Mouse (Mus musculus) hindbrain, embryonic 15.5 days (tissue): ENCODE measurements around the gene Tec. TPM values are rescaled to one million over a fixed set of nuclear protein-coding genes. Genes with fewer than 3 reads are reported as not detected.

ENCODE experiments used
- ATAC-seq: fragments of 200-750 bp; cut with Nextera tagmentation; 2 replicates; pipeline ENCODE4 v1.8.0; 2017; ENCODE audit warnings: low read depth, moderate number of reproducible peaks, moderate TSS enrichment; ENCODE audit not compliant: low FRiP score
- H3K27ac ChIP-seq: fragments of 300-500 bp; sonication (generic); replicated peaks from 2 replicates; pipeline ENCODE4 v1.5.1; 2015; ENCODE audit warnings: mild to moderate bottlenecking, inconsistent platforms
- H3K27me3 ChIP-seq: fragments of 300-500 bp; sonication (generic); 2 replicates; pipeline ENCODE4 v1.6.1; 2015; ENCODE audit warnings: control low read depth, inconsistent platforms
- H3K36me3 ChIP-seq: fragments of 300-500 bp; sonication (generic); 2 replicates; pipeline ENCODE4 v1.6.1; 2015; ENCODE audit warnings: control low read depth, inconsistent platforms
- H3K4me1 ChIP-seq: fragments of 300-500 bp; sonication (generic); replicated peaks from 2 replicates; pipeline ENCODE4 v1.6.1; 2015; ENCODE audit warnings: control low read depth, inconsistent platforms
- H3K4me2 ChIP-seq: fragments of 300-500 bp; sonication (generic); 2 replicates; pipeline ENCODE4 v1.6.1; 2015; ENCODE audit warnings: moderate library complexity, mild to moderate bottlenecking, inconsistent platforms
- H3K4me3 ChIP-seq: fragments of 300-500 bp; sonication (generic); 2 replicates; pipeline ENCODE4 v1.5.1; 2015; ENCODE audit warnings: mild to moderate bottlenecking, inconsistent platforms
- H3K9ac ChIP-seq: fragments of 300-500 bp; sonication (generic); 2 replicates; pipeline ENCODE4 v1.6.1; 2015; ENCODE audit warnings: inconsistent platforms
- H3K9me3 ChIP-seq: fragments of 300-500 bp; sonication (generic); 2 replicates; pipeline ENCODE4 v1.6.1; 2016; ENCODE audit warnings: control low read depth, inconsistent platforms
- WGBS: fragments of 180-500 bp; shearing (Covaris S2); methylation state at CpG from one replicate; pipeline ENCODE4 v1.1.7; 2015; 5-methylcytosine and 5-hydroxymethylcytosine counted together
- polyA plus RNA-seq: library from polyadenylated mRNA; unstranded; fragments of >200 nt; fragmentation: Nextera tagmentation; extraction: Ambion mirVana; gene quantifications from 2 replicates; pipeline ENCODE4 v1.2.1, GENCODE M21; 2015

Gene Tec
- polyA plus RNA-seq, 1 experiment from 2014 or later: 8.8 TPM

DNA sequence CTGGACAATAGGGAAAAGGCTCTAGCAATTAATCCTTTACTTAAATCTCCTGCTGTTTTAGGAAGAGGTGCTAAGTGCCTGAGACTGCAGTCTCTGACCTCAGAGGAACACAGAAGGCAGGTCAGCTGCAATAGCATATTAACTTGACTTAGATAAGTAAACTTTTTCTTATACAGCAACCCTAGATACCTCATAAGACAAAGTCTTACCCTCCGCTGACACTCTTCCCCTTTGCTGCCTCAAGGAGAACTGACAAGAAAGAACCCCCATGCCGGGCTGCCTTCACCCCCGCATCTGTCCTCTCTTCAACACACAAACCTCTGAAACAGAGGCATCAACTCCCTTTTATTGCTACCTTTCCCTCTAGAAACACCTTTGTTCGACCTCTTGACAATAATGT is 76.9 kb downstream of the Tec start:
- no peaks in the 10 kb centered on the region for H3K9me3 ChIP-seq
- 0 out of 2 replicates have a peak, but pooled peaks cover 3% of the 10 kb centered on the region for H3K4me1 ChIP-seq
- no peak overlapping the region for H3K27ac ChIP-seq
- no peaks in the 10 kb centered on the region for H3K27me3 ChIP-seq
- 68% methylated on average over 4 of the region's 4 CpGs for whole genome bisulfite sequencing
- H3K9ac ChIP-seq: no peak overlapping the region
- H3K4me2 ChIP-seq: no peak overlapping the region
- no peak overlapping the region for H3K4me3 ChIP-seq
- H3K36me3 ChIP-seq: no peaks in the 10 kb centered on the region
- no peak for ATAC-seq

DNA sequence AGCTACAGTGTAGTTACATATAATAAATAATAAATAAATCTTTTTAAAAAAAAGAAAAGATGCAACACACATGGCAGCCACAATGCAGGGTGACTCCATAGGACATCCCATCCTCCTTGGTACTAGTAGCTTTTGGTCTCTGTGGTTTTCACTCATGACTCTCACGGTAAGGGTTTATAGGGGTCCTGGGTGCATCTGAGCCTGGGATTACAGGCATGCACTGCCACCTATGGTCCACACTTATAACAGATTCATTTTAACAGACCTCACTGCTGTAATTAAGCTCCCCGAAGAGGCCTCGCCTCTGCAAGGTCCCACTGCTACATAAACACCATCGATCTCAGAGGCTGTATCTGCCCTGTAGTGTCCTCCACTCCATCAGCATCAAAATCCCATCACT is 82.8 kb downstream of the Tec start:
- ATAC-seq: no peak
- Histone ChIP-seq H3K4me1 (no peaks in the 10 kb centered on the region), H3K4me3 (no peak overlapping the region), H3K4me2 (no peak overlapping the region), H3K36me3 (no peaks in the 10 kb centered on the region), H3K9me3 (no peaks in the 10 kb centered on the region), H3K27ac (no peak overlapping the region), H3K9ac (no peak overlapping the region), H3K27me3 (no peaks in the 10 kb centered on the region)
- WGBS: 66% methylated on average over 4 of the region's 4 CpGs

DNA sequence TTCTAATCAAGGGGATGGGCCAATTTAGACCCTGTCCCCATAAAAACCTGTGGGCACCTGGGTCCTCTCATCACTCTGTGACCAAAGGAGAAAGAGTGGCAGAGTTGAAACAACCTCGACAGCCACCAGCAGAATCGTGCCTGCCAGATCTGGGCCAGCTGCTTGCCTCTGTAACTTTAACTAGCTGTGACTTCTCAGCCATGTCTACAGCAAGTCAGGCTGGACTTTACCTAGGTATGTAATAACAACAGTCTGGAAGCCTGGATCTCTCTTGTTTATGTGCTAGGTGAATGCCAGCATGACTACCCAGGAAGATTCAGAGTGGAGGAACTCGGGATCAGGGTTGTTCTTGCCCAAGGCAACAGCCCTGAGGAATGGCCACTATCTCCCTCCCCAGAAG is 83.6 kb downstream of the Tec start:
- no peaks in the 10 kb centered on the region for H3K27me3 ChIP-seq
- H3K4me1 ChIP-seq: no peaks in the 10 kb centered on the region
- WGBS: 90% methylated on average over 3 of the region's 3 CpGs

DNA sequence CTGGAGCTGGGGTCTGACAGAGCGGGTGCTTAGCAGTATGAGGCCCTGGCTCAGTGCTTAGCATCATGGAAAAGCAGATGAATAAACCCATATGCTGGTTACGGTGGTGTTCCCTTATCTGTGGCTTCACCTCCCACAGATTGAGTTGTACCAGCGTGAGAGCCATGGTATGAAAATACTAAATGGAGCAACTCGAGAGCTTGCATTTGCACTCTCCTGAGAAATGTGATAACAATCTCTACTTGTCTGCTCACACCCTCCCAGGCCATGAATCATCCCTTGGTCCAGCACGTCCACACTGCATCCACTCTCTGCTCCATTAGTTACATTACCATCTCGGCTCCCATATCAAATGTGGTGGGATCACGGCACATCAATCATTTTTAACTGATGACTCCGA is 84.3 kb downstream of the Tec start:
- H3K27ac ChIP-seq: no peak overlapping the region
- no peaks in the 10 kb centered on the region for H3K4me1 ChIP-seq
- no peaks in the 10 kb centered on the region for H3K9me3 ChIP-seq
- H3K4me3 ChIP-seq: no peak overlapping the region
- WGBS: 83% methylated on average over 8 of the region's 8 CpGs
- no peaks in the 10 kb centered on the region for H3K27me3 ChIP-seq
- no peak overlapping the region for H3K9ac ChIP-seq
- no peaks in the 10 kb centered on the region for H3K36me3 ChIP-seq
- H3K4me2 ChIP-seq: no peak overlapping the region
- ATAC-seq: no peak

More for the DNA sequence above, 83.6 kb downstream of the Tec start:
- Histone ChIP-seq H3K9ac (no peak overlapping the region), H3K4me2 (no peak overlapping the region), H3K36me3 (no peaks in the 10 kb centered on the region), H3K27ac (no peak overlapping the region), H3K9me3 (no peaks in the 10 kb centered on the region), H3K4me3 (no peak overlapping the region)
- no peak for ATAC-seq

DNA sequence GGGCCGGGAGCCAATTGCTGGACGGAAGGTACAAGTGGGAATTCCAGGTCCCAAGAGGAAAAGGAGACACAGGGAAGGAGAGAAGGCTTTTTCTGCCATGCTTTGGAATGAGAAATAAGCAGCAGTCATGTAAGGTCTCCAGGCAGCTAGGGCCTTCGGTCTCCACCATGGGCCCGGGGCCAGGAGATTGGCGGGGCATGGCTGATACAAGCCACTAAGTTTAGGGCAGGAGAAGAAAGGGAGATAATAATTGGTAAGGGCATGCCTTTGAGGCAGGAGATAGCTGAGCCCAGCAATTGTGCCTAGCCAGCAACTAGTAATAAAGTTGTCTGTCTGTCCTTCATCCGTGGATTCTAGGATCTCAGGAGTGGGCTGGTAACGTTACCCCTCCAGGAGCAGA is 85.2 kb downstream of the Tec start:
- Histone ChIP-seq H3K9me3 (no peaks in the 10 kb centered on the region), H3K27ac (no peak overlapping the region), H3K9ac (no peak overlapping the region), H3K4me2 (no peak overlapping the region), H3K36me3 (no peaks in the 10 kb centered on the region), H3K4me1 (no peaks in the 10 kb centered on the region), H3K27me3 (no peaks in the 10 kb centered on the region), H3K4me3 (no peak overlapping the region)
- ATAC-seq: no peak
- WGBS: 92% methylated on average over 7 of the region's 7 CpGs

DNA sequence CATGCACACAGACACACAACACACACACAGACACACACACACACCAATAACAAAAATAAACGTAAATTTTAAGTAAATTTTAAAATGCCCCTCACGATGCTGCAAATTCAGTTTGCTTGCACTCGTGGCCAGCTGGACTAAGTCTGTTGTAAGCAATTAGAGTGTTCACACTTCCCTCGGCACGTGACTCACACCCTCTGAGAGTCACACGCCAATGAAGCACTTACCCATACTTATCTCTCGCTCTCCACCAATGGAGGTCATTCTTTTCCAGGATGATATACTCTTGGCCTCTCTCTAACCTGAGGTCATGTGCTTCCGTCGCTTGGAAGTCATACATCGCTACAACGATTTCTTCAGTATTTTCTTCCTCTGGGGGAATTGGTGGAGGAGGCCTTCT is 86.5 kb downstream of the Tec start:
- H3K27ac ChIP-seq: no peak overlapping the region
- no peak overlapping the region for H3K4me2 ChIP-seq
- WGBS: 89% methylated on average over 11 of the region's 11 CpGs
- H3K9ac ChIP-seq: no peak overlapping the region
- H3K36me3 ChIP-seq: no peaks in the 10 kb centered on the region
- H3K4me1 ChIP-seq: no peaks in the 10 kb centered on the region
- no peaks in the 10 kb centered on the region for H3K9me3 ChIP-seq
- H3K4me3 ChIP-seq: no peak overlapping the region
- no peak for ATAC-seq
- no peaks in the 10 kb centered on the region for H3K27me3 ChIP-seq

DNA sequence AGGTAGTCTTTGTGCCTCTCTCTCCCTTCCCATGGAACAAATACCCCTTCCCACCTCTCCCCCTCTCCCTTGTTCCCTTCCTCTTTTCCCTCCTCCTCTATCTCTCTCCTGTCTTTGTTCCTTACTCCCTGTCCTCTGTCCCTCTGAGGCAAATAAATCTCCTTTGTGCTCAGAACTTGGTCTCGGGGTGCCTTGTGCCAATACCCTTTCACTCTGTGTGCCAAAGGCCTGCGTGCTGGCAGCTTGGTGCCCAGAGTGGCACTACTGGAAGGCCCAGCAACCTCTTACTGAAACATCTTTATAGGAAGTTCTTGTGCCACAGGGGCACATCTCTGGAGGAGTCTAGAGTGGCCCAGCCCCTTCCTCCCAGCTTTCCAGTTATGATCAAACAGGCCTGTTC is 91.7 kb downstream of the Tec start:
- Histone ChIP-seq H3K36me3 (no peaks in the 10 kb centered on the region), H3K9ac (no peak overlapping the region), H3K27me3 (no peaks in the 10 kb centered on the region), H3K4me2 (no peak overlapping the region), H3K4me1 (no peaks in the 10 kb centered on the region), H3K27ac (no peak overlapping the region), H3K4me3 (no peak overlapping the region), H3K9me3 (no peaks in the 10 kb centered on the region)
- no peak for ATAC-seq
- WGBS: 79% methylated on average over 2 of the region's 2 CpGs

DNA sequence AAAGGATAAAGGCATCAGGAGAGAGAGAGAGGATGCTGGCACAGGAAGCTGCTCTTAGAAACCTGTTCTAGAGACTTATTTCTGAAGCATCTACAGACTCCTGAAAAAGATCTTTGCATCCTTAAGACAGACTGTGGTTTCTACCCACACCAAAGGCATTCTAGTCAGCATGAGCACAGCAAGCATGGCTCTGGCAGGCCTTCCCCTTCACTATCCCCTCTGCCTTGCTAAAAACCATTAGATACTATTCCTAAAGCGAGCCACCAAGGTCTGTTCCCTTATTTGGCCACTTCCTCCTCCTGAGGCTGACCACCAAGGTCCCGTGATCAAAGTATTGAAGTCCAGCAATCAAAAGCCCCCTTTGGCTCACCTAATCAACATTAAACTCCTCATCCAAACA is 92.2 kb downstream of the Tec start:
- H3K4me2 ChIP-seq: no peak overlapping the region
- H3K27me3 ChIP-seq: no peaks in the 10 kb centered on the region
- H3K4me1 ChIP-seq: no peaks in the 10 kb centered on the region
- H3K36me3 ChIP-seq: no peaks in the 10 kb centered on the region
- H3K4me3 ChIP-seq: no peak overlapping the region
- WGBS: 91% methylated on average over 2 of the region's 2 CpGs
- no peak overlapping the region for H3K9ac ChIP-seq
- no peak for ATAC-seq
- no peaks in the 10 kb centered on the region for H3K9me3 ChIP-seq
- H3K27ac ChIP-seq: no peak overlapping the region

DNA sequence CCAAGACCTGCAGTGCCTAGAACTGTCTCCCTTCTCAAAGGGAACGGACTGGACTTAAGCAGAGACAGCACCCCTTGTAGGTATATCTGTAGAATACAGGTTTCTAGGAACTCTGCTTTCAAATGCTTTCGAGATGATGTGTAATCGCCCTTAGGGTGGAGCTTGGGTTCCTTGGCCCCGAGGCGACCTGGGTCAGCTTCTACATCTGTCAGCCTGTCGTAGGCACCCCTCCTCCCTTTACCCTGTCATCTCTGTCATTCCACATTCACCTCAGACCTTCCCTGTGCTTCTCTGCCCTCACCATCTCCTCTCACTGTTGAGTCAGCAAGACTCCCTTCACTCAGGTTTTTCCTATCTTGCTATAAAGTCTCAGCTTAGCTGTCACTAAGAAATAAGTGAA is 98.4 kb downstream of the Tec start:
- H3K4me2 ChIP-seq: no peak overlapping the region
- H3K4me3 ChIP-seq: no peak overlapping the region
- no peaks in the 10 kb centered on the region for H3K27me3 ChIP-seq
- 77% methylated on average over 6 of the region's 6 CpGs for whole genome bisulfite sequencing
- no peaks in the 10 kb centered on the region for H3K4me1 ChIP-seq
- no peaks in the 10 kb centered on the region for H3K9me3 ChIP-seq
- no peaks in the 10 kb centered on the region for H3K36me3 ChIP-seq
- H3K27ac ChIP-seq: no peak overlapping the region
- H3K9ac ChIP-seq: no peak overlapping the region
- no peak for ATAC-seq

DNA sequence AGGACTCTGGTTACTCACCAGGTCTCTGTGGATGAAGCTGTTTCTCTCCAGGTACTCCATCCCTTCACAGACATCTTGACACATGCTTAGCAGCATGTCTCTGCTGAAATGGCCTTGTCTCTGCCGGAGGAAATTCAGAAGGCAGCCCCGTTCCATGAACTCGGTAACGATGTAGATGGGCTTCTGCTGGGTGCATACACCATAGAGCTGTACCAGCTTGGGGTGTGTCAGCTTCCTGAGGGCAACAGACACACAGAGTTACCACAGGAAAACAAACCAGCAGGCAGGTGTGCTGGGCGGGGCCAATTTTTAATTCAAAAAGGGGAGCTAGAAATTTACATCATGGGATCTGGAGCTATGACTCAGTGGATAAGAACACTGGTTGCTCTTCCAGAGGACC is 104.7 kb downstream of the Tec start:
- no peak overlapping the region for H3K9ac ChIP-seq
- H3K9me3 ChIP-seq: no peaks in the 10 kb centered on the region
- no peaks in the 10 kb centered on the region for H3K27me3 ChIP-seq
- 94% methylated on average over 5 of the region's 5 CpGs for WGBS
- H3K36me3 ChIP-seq: no peaks in the 10 kb centered on the region
- H3K4me1 ChIP-seq: no peaks in the 10 kb centered on the region
- no peak overlapping the region for H3K27ac ChIP-seq
- H3K4me2 ChIP-seq: no peak overlapping the region
- no peak for ATAC-seq
- no peak overlapping the region for H3K4me3 ChIP-seq

DNA sequence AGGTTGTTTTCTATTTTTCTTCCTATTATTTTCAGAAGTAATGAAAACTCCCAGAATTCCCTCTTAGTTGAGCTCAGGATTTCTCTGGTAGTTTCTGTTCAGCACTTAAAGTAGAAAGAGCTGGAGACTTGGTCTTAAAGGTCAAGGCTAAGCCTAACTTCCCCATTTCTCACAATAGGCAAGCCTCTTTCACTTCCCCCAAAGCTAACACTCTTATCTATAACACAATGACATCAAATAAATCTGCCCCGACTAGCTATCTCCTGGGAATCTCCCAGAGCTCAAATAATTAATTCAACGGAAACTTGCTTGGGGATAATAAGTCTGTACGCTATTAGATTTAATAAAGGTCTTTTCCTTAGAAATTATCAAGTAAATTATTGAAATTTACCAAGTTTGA is 105.3 kb downstream of the Tec start:
- Histone ChIP-seq H3K27me3 (no peaks in the 10 kb centered on the region), H3K4me3 (no peak overlapping the region), H3K36me3 (no peaks in the 10 kb centered on the region), H3K4me2 (no peak overlapping the region), H3K9me3 (no peaks in the 10 kb centered on the region), H3K9ac (no peak overlapping the region), H3K27ac (no peak overlapping the region), H3K4me1 (no peaks in the 10 kb centered on the region)
- no peak for ATAC-seq
- 53% methylated on average over 3 of the region's 3 CpGs for WGBS

DNA sequence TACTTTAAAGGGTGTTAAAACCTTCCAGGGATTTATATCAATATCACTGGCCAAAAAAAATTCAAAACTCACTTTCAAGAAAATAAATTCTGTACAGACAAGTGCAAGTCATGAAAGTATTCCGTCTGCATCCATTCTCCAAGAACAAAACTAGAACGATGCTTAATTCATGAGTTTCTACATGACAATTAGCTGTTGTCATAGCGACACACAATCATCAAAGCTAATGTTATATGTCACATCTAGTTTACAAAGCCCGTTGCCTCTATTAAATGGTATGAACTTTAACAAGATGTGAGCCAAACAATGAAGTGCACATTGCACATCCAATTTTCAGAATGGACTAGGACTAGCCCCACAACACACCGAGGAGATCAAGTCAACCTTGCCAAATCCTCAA is 106.5 kb downstream of the Tec start:
- H3K27me3 ChIP-seq: no peaks in the 10 kb centered on the region

DNA sequence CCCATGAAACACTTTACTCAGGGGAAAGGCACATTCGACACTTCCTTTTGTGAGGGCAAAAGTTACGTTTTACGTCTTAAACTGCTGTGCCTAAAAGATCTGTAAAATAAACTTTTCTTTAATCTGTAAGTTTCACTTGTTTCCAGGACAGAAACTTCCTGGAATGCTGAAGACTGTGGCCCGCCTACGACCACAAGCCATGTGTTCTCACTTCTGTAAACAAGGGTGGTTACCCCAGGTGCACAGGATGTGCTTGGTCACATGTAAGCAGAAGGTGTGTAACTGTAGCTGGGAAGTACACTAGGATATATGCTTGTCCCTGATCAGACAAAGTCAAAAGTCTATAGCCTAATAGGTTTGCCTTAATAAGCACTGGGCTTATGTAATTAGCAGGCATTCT is 107.0 kb downstream of the Tec start:
- 85% methylated on average over 5 of the region's 5 CpGs for WGBS
- Histone ChIP-seq H3K4me2 (no peak overlapping the region), H3K9me3 (no peaks in the 10 kb centered on the region), H3K4me1 (no peaks in the 10 kb centered on the region), H3K27ac (no peak overlapping the region), H3K27me3 (no peaks in the 10 kb centered on the region), H3K9ac (no peak overlapping the region), H3K36me3 (no peaks in the 10 kb centered on the region), H3K4me3 (no peak overlapping the region)
- no peak for ATAC-seq

More for the DNA sequence above, 106.5 kb downstream of the Tec start:
- no peak overlapping the region for H3K9ac ChIP-seq
- H3K4me1 ChIP-seq: no peaks in the 10 kb centered on the region
- no peaks in the 10 kb centered on the region for H3K9me3 ChIP-seq
- H3K27ac ChIP-seq: no peak overlapping the region
- H3K4me2 ChIP-seq: no peak overlapping the region
- ATAC-seq: no peak
- no peaks in the 10 kb centered on the region for H3K36me3 ChIP-seq
- H3K4me3 ChIP-seq: no peak overlapping the region
- 37% methylated on average over 5 of the region's 5 CpGs for WGBS
